Mouse (Mus musculus) midbrain, embryonic 15.5 days (tissue): ENCODE measurements at regions not wholly inside any gene's neighbourhood (a gene's known extent, or its start where the extent isn't known, plus 50 kb on each side); places are given as distances from the start of the nearest gene placed in this dataset.

Source experiments
- ATAC-seq: fragments of 200-750 bp; cut with Nextera tagmentation; replicated peaks from 2 replicates; pipeline ENCODE4 v1.8.0; 2017; ENCODE audit warnings: moderate TSS enrichment
- H3K27ac ChIP-seq: fragments of 300-500 bp; sonication (generic); 2 replicates; pipeline ENCODE4 v1.5.1; 2015; ENCODE audit warnings: mild to moderate bottlenecking, inconsistent platforms
- H3K27me3 ChIP-seq: fragments of 300-500 bp; sonication (generic); replicated peaks from 2 replicates; pipeline ENCODE4 v1.6.1; 2015; ENCODE audit warnings: inconsistent platforms
- H3K36me3 ChIP-seq: fragments of 300-500 bp; sonication (generic); replicated peaks from 2 replicates; pipeline ENCODE4 v1.6.1; 2015; ENCODE audit warnings: inconsistent platforms
- H3K4me1 ChIP-seq: fragments of 300-500 bp; sonication (generic); 2 replicates; pipeline ENCODE4 v1.6.1; 2015; ENCODE audit warnings: inconsistent platforms
- H3K4me2 ChIP-seq: fragments of 300-500 bp; sonication (generic); 2 replicates; pipeline ENCODE4 v1.6.1; 2015; ENCODE audit warnings: inconsistent platforms, mild to moderate bottlenecking, moderate library complexity
- H3K4me3 ChIP-seq: fragments of 300-500 bp; sonication (generic); 2 replicates; pipeline ENCODE4 v1.5.1; 2015; ENCODE audit warnings: mild to moderate bottlenecking, inconsistent platforms
- H3K9ac ChIP-seq: fragments of 300-500 bp; sonication (generic); 2 replicates; pipeline ENCODE4 v1.6.1; 2015; ENCODE audit warnings: mild to moderate bottlenecking, inconsistent platforms
- H3K9me3 ChIP-seq: fragments of 300-500 bp; sonication (generic); 2 replicates; pipeline ENCODE4 v1.6.1; 2016; ENCODE audit warnings: inconsistent platforms
- WGBS: fragments of 180-500 bp; shearing (Covaris S2); methylation state at CpG from one replicate; pipeline ENCODE4 v1.1.7; 2015; ENCODE audit warnings: mixed read lengths; 5-methylcytosine and 5-hydroxymethylcytosine counted together

GRCm38 (mm10) chr1:194565574-194565973 lies 52.4 kb upstream of the Plxna2 start:
- WGBS: 85% methylated on average over 1 of the region's 1 CpGs
- Histone ChIP-seq H3K27ac (no peak overlapping the region), H3K36me3 (no peaks in the 10 kb centered on the region), H3K27me3 (no peaks in the 10 kb centered on the region), H3K4me2 (no peak overlapping the region), H3K4me1 (no peaks in the 10 kb centered on the region), H3K9ac (no peak overlapping the region), H3K9me3 (no peaks in the 10 kb centered on the region), H3K4me3 (no peak overlapping the region)
- no peak for ATAC-seq

GRCm38 (mm10) chr1:194563946-194564345 lies 54.1 kb upstream of the Plxna2 start:
- H3K27me3 ChIP-seq: no peaks in the 10 kb centered on the region
- H3K9me3 ChIP-seq: no peaks in the 10 kb centered on the region
- no peaks in the 10 kb centered on the region for H3K36me3 ChIP-seq
- H3K9ac ChIP-seq: no peak overlapping the region
- no peak overlapping the region for H3K4me2 ChIP-seq
- no peaks in the 10 kb centered on the region for H3K4me1 ChIP-seq
- no peak overlapping the region for H3K4me3 ChIP-seq
- no peak for ATAC-seq
- 65% methylated on average over 2 of the region's 2 CpGs for WGBS
- no peak overlapping the region for H3K27ac ChIP-seq

GRCm38 (mm10) chr1:194561098-194561497 lies 56.9 kb upstream of the Plxna2 start:
- Histone ChIP-seq H3K27ac (no peak overlapping the region), H3K9me3 (no peaks in the 10 kb centered on the region), H3K9ac (no peak overlapping the region), H3K4me2 (no peak overlapping the region), H3K4me3 (no peak overlapping the region), H3K4me1 (no peaks in the 10 kb centered on the region), H3K36me3 (no peaks in the 10 kb centered on the region), H3K27me3 (no peaks in the 10 kb centered on the region)
- WGBS: 70% methylated on average over 1 of the region's 1 CpGs
- no peak for ATAC-seq

GRCm38 (mm10) chr1:194548661-194549060 lies 69.4 kb upstream of the Plxna2 start:
- ATAC-seq: no peak
- Histone ChIP-seq H3K36me3 (no peaks in the 10 kb centered on the region), H3K27me3 (no peaks in the 10 kb centered on the region), H3K4me2 (no peak overlapping the region), H3K27ac (no peak overlapping the region), H3K4me3 (no peak overlapping the region), H3K9ac (no peak overlapping the region), H3K4me1 (no peaks in the 10 kb centered on the region), H3K9me3 (no peaks in the 10 kb centered on the region)

- H3K36me3 ChIP-seq: no peaks in the 10 kb centered on the region
- H3K4me1 ChIP-seq: no peaks in the 10 kb centered on the region
- H3K27ac ChIP-seq: no peak overlapping the region
- WGBS: 92% methylated on average over 1 of the region's 1 CpGs
- H3K4me2 ChIP-seq: no peak overlapping the region
- ATAC-seq: no peak
- no peaks in the 10 kb centered on the region for H3K27me3 ChIP-seq
- no peak overlapping the region for H3K9ac ChIP-seq
- no peak overlapping the region for H3K4me3 ChIP-seq
- no peaks in the 10 kb centered on the region for H3K9me3 ChIP-seq
Measured at GRCm38 (mm10) chr1:194548243-194548642, 69.8 kb upstream of the Plxna2 start.

- H3K9me3 ChIP-seq: no peaks in the 10 kb centered on the region
- WGBS: 92% methylated on average over 2 of the region's 2 CpGs
- no peak for ATAC-seq
Measured at GRCm38 (mm10) chr1:194540923-194541322, 77.1 kb upstream of the Plxna2 start.

GRCm38 (mm10) chr1:194527342-194528165 lies 90.5 kb upstream of the Plxna2 start:
- Histone ChIP-seq H3K9me3 (no peaks in the 10 kb centered on the region), H3K4me3 (no peak overlapping the region), H3K9ac (no peak overlapping the region), H3K4me2 (no peak overlapping the region), H3K4me1 (no peaks in the 10 kb centered on the region), H3K27ac (no peak overlapping the region), H3K36me3 (no peaks in the 10 kb centered on the region), H3K27me3 (no peaks in the 10 kb centered on the region)
- ATAC-seq: no peak
- 81% methylated on average over 2 of the region's 2 CpGs for WGBS

More at GRCm38 (mm10) chr1:194540923-194541322, 77.1 kb upstream of the Plxna2 start:
- no peaks in the 10 kb centered on the region for H3K4me1 ChIP-seq
- no peak overlapping the region for H3K9ac ChIP-seq
- H3K27me3 ChIP-seq: no peaks in the 10 kb centered on the region
- H3K4me2 ChIP-seq: no peak overlapping the region
- H3K27ac ChIP-seq: no peak overlapping the region
- H3K4me3 ChIP-seq: no peak overlapping the region
- H3K36me3 ChIP-seq: no peaks in the 10 kb centered on the region

GRCm38 (mm10) chr1:194524976-194525375 lies 93.0 kb upstream of the Plxna2 start:
- H3K4me3 ChIP-seq: no peak overlapping the region
- no peak overlapping the region for H3K4me2 ChIP-seq
- H3K27me3 ChIP-seq: no peaks in the 10 kb centered on the region
- H3K4me1 ChIP-seq: no peaks in the 10 kb centered on the region
- WGBS: 96% methylated on average over 2 of the region's 2 CpGs
- no peak overlapping the region for H3K9ac ChIP-seq
- no peaks in the 10 kb centered on the region for H3K36me3 ChIP-seq
- no peak for ATAC-seq
- no peak overlapping the region for H3K27ac ChIP-seq
- H3K9me3 ChIP-seq: no peaks in the 10 kb centered on the region

GRCm38 (mm10) chr1:194521216-194521615 lies 96.8 kb upstream of the Plxna2 start:
- no peaks in the 10 kb centered on the region for H3K27me3 ChIP-seq
- no peak overlapping the region for H3K4me3 ChIP-seq
- no peaks in the 10 kb centered on the region for H3K9me3 ChIP-seq
- H3K36me3 ChIP-seq: no peaks in the 10 kb centered on the region
- no peak overlapping the region for H3K27ac ChIP-seq
- H3K9ac ChIP-seq: no peak overlapping the region
- peaks cover 11% of the 10 kb centered on the region; the same call in 1 of the 2 replicates for H3K4me1 ChIP-seq
- H3K4me2 ChIP-seq: no peak overlapping the region
- 55% methylated on average over 2 of the region's 2 CpGs for WGBS
- ATAC-seq: no peak

GRCm38 (mm10) chr1:194519509-194520220 lies 98.4 kb upstream of the Plxna2 start:
- Histone ChIP-seq H3K27ac (no peak overlapping the region), H3K4me2 (no peak overlapping the region), H3K36me3 (no peaks in the 10 kb centered on the region), H3K27me3 (no peaks in the 10 kb centered on the region), H3K9me3 (no peaks in the 10 kb centered on the region), H3K4me1 (peaks cover 11% of the 10 kb centered on the region; the same call in 1 of the 2 replicates), H3K4me3 (no peak overlapping the region), H3K9ac (no peak overlapping the region)
- WGBS: 81% methylated on average over 6 of the region's 6 CpGs
- no peak for ATAC-seq

GRCm38 (mm10) chr1:194516136-194516535 lies 101.9 kb upstream of the Plxna2 start:
- no peak overlapping the region for H3K4me2 ChIP-seq
- H3K4me1 ChIP-seq: peaks cover 11% of the 10 kb centered on the region; the same call in 1 of the 2 replicates
- no peaks in the 10 kb centered on the region for H3K36me3 ChIP-seq
- no peaks in the 10 kb centered on the region for H3K9me3 ChIP-seq
- H3K27me3 ChIP-seq: no peaks in the 10 kb centered on the region
- H3K27ac ChIP-seq: no peak overlapping the region
- no peak overlapping the region for H3K9ac ChIP-seq
- no peak for ATAC-seq
- 93% methylated on average over 1 of the region's 1 CpGs for WGBS
- no peak overlapping the region for H3K4me3 ChIP-seq

GRCm38 (mm10) chr1:194508314-194508713 lies 109.7 kb upstream of the Plxna2 start:
- Histone ChIP-seq H3K4me3 (no peak overlapping the region), H3K4me1 (no peaks in the 10 kb centered on the region), H3K27ac (no peak overlapping the region), H3K4me2 (no peak overlapping the region), H3K36me3 (no peaks in the 10 kb centered on the region), H3K9ac (no peak overlapping the region), H3K27me3 (no peaks in the 10 kb centered on the region), H3K9me3 (no peaks in the 10 kb centered on the region)
- no peak for ATAC-seq
- WGBS: 83% methylated on average over 1 of the region's 1 CpGs

- Histone ChIP-seq H3K27ac (no peak overlapping the region), H3K9ac (no peak overlapping the region), H3K4me2 (no peak overlapping the region)
Measured at GRCm38 (mm10) chr1:194505826-194506225, 112.2 kb upstream of the Plxna2 start.

More at GRCm38 (mm10) chr1:194505826-194506225, 112.2 kb upstream of the Plxna2 start:
- no peak for ATAC-seq
- Histone ChIP-seq H3K4me3 (no peak overlapping the region), H3K9me3 (no peaks in the 10 kb centered on the region), H3K4me1 (no peaks in the 10 kb centered on the region), H3K27me3 (no peaks in the 10 kb centered on the region), H3K36me3 (no peaks in the 10 kb centered on the region)
- WGBS: 43% methylated on average over 3 of the region's 3 CpGs
